Mouse (Mus musculus): ENCODE measurements around the gene Dzank1. TPM values are rescaled to one million over a fixed set of nuclear protein-coding genes. Genes with fewer than 3 reads are reported as not detected.

The Dzank1 gene
- 2.0 and 3.0 TPM in 2 replicates for polyA plus RNA-seq (2016; fragmentation: Nextera tagmentation; extraction: Ambion mirVana)

GRCm38 (mm10) chr2:144526981-144527820 is at the start of gene Dzank1, which contains the start of gene Polr3f:
Gene Dzank1, minus strand, starts transcription at chr2:144527414.
Gene Polr3f, plus strand, starts transcription at chr2:144527718.
- H3K9me3 ChIP-seq, result no peaks in the 10 kb centered on the region
- H3K4me3 ChIP-seq, result peak within 1 kb of the TSS; percentile 97
- H3K27me3 ChIP-seq, result no peaks in the 10 kb centered on the region
- peak; percentile 98 for ATAC-seq (ENCODE audit: insufficient number of reproducible peaks, insufficient read depth, low FRiP score, low TSS enrichment)
- peaks cover 10% of the 10 kb centered on the region for H3K4me1 ChIP-seq
- H3K4me2 ChIP-seq (replicated peaks), result peak within 1 kb of the TSS; percentile 80
- 1% methylated on average over 56 of the region's 56 CpGs for WGBS
- H3K9ac ChIP-seq, result peak within 1 kb of the TSS; percentile 92
- peaks cover 5% of the 10 kb centered on the region; the same call in 1 of the 2 replicates for H3K36me3 ChIP-seq
- H3K27ac ChIP-seq, result peak within 1 kb of the TSS; percentile 91

GRCm38 (mm10) chr2:144555820-144556552 is 28.8 kb upstream of the Dzank1 start, which contains the start of gene Sec23b:
Gene Sec23b, plus strand, starts transcription at chr2:144556229.
- H3K4me2 ChIP-seq (replicated peaks), result peak within 1 kb of the TSS; percentile 64
- peak within 1 kb of the TSS; percentile 93 for H3K27ac ChIP-seq
- no peaks in the 10 kb centered on the region for H3K9me3 ChIP-seq
- ATAC-seq (ENCODE audit: insufficient number of reproducible peaks, insufficient read depth, low FRiP score, low TSS enrichment), result peak; percentile 95
- peak within 1 kb of the TSS; percentile 76 for H3K9ac ChIP-seq
- peak within 1 kb of the TSS; percentile 79 for H3K4me3 ChIP-seq
- peaks cover 12% of the 10 kb centered on the region for H3K4me1 ChIP-seq
- under 1% methylated on average over 44 of the region's 44 CpGs for WGBS
- H3K27me3 ChIP-seq, result no peaks in the 10 kb centered on the region
- H3K36me3 ChIP-seq, result peaks cover 8% of the 10 kb centered on the region

DNA sequence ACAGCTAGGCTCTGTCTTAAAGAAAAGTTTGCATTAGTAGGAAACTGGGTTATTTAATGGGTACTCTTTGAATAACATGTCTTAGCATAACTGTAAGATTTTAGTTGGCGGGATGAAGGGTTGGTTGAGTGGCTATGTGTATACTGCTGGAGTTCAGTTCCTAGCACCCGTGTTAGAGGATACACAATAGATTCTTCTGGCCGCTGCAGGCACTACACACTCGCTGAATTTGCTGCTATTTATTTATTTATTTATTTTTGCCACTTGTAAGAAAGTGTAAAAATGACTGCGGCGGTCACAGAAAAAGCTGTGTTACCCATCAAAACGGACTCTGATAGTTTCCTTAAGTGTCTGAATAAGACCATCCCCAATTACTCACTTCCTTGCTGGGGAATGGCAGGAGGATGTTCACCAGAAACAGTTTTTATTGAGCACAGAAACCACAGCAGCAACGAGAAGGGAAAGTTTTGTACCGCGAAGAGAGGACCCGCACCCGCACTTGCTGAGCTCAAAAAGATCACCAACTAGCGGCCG is 28.1 kb upstream of the Dzank1 start:
- 2% methylated on average over 14 of the region's 14 CpGs for WGBS
- 0 out of 2 replicates have a peak, but pooled peaks have one; percentile 7 for ATAC-seq (ENCODE audit: insufficient number of reproducible peaks, insufficient read depth, low FRiP score, low TSS enrichment)
- peak overlapping the region; percentile 79 for H3K4me3 ChIP-seq
- peaks cover 12% of the 10 kb centered on the region for H3K4me1 ChIP-seq
- peak overlapping the region; percentile 60 for H3K4me2 ChIP-seq (replicated peaks)
- peak overlapping the region; percentile 68 for H3K9ac ChIP-seq
- no peaks in the 10 kb centered on the region for H3K9me3 ChIP-seq
- peak overlapping the region; percentile 93 for H3K27ac ChIP-seq
- H3K36me3 ChIP-seq, result peaks cover 8% of the 10 kb centered on the region
- H3K27me3 ChIP-seq, result no peaks in the 10 kb centered on the region

DNA sequence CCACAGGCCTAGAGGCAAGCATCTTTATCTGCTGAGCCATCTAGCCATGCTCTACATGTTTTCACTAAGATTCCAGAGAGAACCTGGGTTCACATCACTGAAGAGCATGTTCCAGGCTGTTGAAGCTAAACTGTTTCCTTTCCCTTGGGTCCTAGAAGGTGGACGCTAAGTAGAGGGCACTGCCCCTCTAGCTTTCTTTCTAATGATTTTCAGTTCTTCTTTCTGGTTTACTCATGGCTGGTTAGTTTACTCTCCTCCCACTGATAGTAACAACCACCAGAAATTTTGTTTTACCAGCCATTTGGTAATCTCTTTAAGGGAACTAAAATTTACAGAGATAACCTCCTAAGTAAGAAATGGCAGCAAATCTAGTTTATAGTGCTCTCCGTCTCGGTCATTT is 26.7 kb upstream of the Dzank1 start:
- 93% methylated on average over 3 of the region's 3 CpGs for WGBS
- Histone ChIP-seq H3K36me3 (no peaks in the 10 kb centered on the region), H3K4me3 (no peak overlapping the region), H3K27ac (no peak overlapping the region), H3K4me1 (peaks cover 15% of the 10 kb centered on the region), H3K9ac (no peak overlapping the region), H3K27me3 (no peaks in the 10 kb centered on the region), H3K4me2 (replicated peaks) (no peak overlapping the region), H3K9me3 (no peaks in the 10 kb centered on the region)
- ATAC-seq (ENCODE audit: insufficient number of reproducible peaks, insufficient read depth, low FRiP score, low TSS enrichment), result no peak

GRCm38 (mm10) chr2:144550529-144550928 is 23.3 kb upstream of the Dzank1 start, which contains the start of gene Rbbp9:
Gene Rbbp9, minus strand, starts transcription at chr2:144550869.
- Histone ChIP-seq H3K27me3 (no peaks in the 10 kb centered on the region), H3K4me3 (peak within 1 kb of the TSS; percentile 73), H3K27ac (peak within 1 kb of the TSS; percentile 85), H3K36me3 (peaks cover 13% of the 10 kb centered on the region), H3K4me2 (replicated peaks) (peak within 1 kb of the TSS; percentile 61), H3K4me1 (peaks cover 3% of the 10 kb centered on the region; the same call in 1 of the 2 replicates), H3K9me3 (no peaks in the 10 kb centered on the region), H3K9ac (peak within 1 kb of the TSS; percentile 72)
- WGBS, result under 1% methylated on average over 17 of the region's 17 CpGs
- peak; percentile 95 for ATAC-seq (ENCODE audit: insufficient number of reproducible peaks, insufficient read depth, low FRiP score, low TSS enrichment)

GRCm38 (mm10) chr2:144547559-144547958 is 20.3 kb upstream of the Dzank1 start:
- Histone ChIP-seq H3K9ac (no peak overlapping the region), H3K27ac (no peak overlapping the region), H3K36me3 (peaks cover 36% of the 10 kb centered on the region), H3K4me3 (no peak overlapping the region), H3K4me1 (peaks cover 3% of the 10 kb centered on the region; the same call in 1 of the 2 replicates), H3K27me3 (no peaks in the 10 kb centered on the region), H3K9me3 (no peaks in the 10 kb centered on the region), H3K4me2 (replicated peaks) (no peak overlapping the region)
- ATAC-seq (ENCODE audit: insufficient number of reproducible peaks, insufficient read depth, low FRiP score, low TSS enrichment), result no peak
- WGBS, result 56% methylated on average over 4 of the region's 4 CpGs

GRCm38 (mm10) chr2:144545481-144545880 is 18.3 kb upstream of the Dzank1 start:
- peaks cover 41% of the 10 kb centered on the region for H3K36me3 ChIP-seq
- H3K9ac ChIP-seq, result no peak overlapping the region
- no peak overlapping the region for H3K27ac ChIP-seq
- no peak for ATAC-seq (ENCODE audit: insufficient number of reproducible peaks, insufficient read depth, low FRiP score, low TSS enrichment)
- no peak overlapping the region for H3K4me3 ChIP-seq
- no peak overlapping the region for H3K4me2 ChIP-seq (replicated peaks)
- H3K9me3 ChIP-seq, result no peaks in the 10 kb centered on the region
- 60% methylated on average over 1 of the region's 1 CpGs for WGBS
- peaks cover 3% of the 10 kb centered on the region; the same call in 1 of the 2 replicates for H3K4me1 ChIP-seq
- H3K27me3 ChIP-seq, result no peaks in the 10 kb centered on the region

DNA sequence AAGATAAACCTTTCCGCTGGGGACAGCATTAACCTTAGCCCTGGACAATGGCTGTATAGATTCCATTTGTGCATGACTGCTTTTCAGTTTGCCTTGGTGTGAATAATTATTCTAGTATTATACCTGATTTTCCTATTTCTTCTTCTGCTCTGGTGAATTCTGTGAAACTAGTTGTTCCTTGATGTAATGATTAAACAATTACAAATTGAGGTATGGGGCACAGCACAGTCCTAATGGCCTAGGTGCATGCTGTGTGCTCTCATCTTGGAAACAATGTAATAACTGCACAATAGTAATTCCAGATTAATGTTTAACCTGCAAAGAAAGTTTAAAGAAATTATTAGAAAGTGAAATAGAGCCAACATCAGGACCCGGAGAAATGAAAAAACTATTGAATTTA is 17.8 kb upstream of the Dzank1 start:
- Histone ChIP-seq H3K27me3 (no peaks in the 10 kb centered on the region), H3K27ac (no peak overlapping the region), H3K9me3 (no peaks in the 10 kb centered on the region), H3K9ac (no peak overlapping the region), H3K4me3 (no peak overlapping the region), H3K36me3 (peaks cover 45% of the 10 kb centered on the region), H3K4me1 (peaks cover 3% of the 10 kb centered on the region; the same call in 1 of the 2 replicates), H3K4me2 (replicated peaks) (no peak overlapping the region)
- no peak for ATAC-seq (ENCODE audit: insufficient number of reproducible peaks, insufficient read depth, low FRiP score, low TSS enrichment)
- WGBS, result 93% methylated on average over 2 of the region's 2 CpGs

DNA sequence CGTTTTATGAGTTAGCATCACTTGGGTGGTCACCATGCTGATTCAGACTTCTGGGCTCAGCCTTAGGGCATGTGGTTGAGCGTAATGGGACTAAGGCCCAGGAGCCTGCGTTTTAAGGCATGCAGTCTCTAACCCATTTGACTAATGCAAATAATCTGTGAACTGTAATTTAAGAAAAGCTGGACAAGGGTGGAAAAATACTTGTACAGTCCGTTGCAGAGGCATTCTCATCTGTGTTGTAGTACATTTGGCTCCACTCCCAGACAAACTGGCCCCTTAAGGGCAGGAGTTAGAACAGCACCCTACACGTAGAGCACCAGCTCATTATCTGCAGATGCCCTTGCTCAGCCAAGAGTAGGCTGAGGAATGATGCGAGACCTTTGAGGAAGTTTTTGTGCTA is 17.4 kb upstream of the Dzank1 start:
- ATAC-seq (ENCODE audit: insufficient number of reproducible peaks, insufficient read depth, low FRiP score, low TSS enrichment), result no peak
- Histone ChIP-seq H3K4me1 (no peaks in the 10 kb centered on the region; the same call in 1 of the 2 replicates), H3K4me2 (replicated peaks) (no peak overlapping the region), H3K36me3 (peaks cover 50% of the 10 kb centered on the region), H3K4me3 (no peak overlapping the region), H3K27ac (no peak overlapping the region), H3K9me3 (no peaks in the 10 kb centered on the region), H3K27me3 (no peaks in the 10 kb centered on the region), H3K9ac (no peak overlapping the region)
- WGBS, result 81% methylated on average over 6 of the region's 6 CpGs

GRCm38 (mm10) chr2:144543670-144544069 is 16.5 kb upstream of the Dzank1 start:
- H3K36me3 ChIP-seq, result peaks cover 59% of the 10 kb centered on the region
- H3K9me3 ChIP-seq, result no peaks in the 10 kb centered on the region
- no peak overlapping the region for H3K4me2 ChIP-seq (replicated peaks)
- no peak for ATAC-seq (ENCODE audit: insufficient number of reproducible peaks, insufficient read depth, low FRiP score, low TSS enrichment)
- no peaks in the 10 kb centered on the region for H3K4me1 ChIP-seq
- WGBS, result 92% methylated on average over 6 of the region's 6 CpGs
- H3K9ac ChIP-seq, result no peak overlapping the region
- no peaks in the 10 kb centered on the region for H3K27me3 ChIP-seq
- H3K27ac ChIP-seq, result no peak overlapping the region
- H3K4me3 ChIP-seq, result no peak overlapping the region

DNA sequence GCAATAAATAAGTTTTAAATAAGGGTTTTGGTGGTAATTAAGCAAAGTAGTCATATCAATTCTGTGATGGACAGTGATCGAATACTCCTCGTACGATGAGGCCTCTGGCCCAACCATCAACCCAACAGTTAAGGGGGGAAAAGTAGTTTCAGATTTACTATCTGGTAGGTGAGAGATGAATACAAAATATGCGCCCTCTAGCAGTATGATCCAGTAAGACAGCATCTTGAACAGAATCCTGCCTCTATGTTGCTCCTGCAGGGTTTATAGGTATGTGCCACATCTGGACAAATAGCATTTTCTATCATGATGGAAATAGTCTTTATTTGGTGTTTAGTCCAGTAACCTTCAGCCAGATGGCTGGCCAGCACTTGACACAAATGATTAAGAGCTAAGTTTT is 14.0 kb upstream of the Dzank1 start:
- Histone ChIP-seq H3K36me3 (peaks cover 74% of the 10 kb centered on the region), H3K27me3 (no peaks in the 10 kb centered on the region), H3K9ac (no peak overlapping the region), H3K4me2 (replicated peaks) (no peak overlapping the region), H3K4me3 (no peak overlapping the region), H3K4me1 (no peaks in the 10 kb centered on the region), H3K27ac (no peak overlapping the region), H3K9me3 (no peaks in the 10 kb centered on the region)
- WGBS, result 88% methylated on average over 4 of the region's 4 CpGs
- ATAC-seq (ENCODE audit: insufficient number of reproducible peaks, insufficient read depth, low FRiP score, low TSS enrichment), result no peak

All from embryonic facial prominence, embryonic 12.5 days (tissue).